ENCODE assay signal across 12 mouse cellular contexts in the genomic region with DNA sequence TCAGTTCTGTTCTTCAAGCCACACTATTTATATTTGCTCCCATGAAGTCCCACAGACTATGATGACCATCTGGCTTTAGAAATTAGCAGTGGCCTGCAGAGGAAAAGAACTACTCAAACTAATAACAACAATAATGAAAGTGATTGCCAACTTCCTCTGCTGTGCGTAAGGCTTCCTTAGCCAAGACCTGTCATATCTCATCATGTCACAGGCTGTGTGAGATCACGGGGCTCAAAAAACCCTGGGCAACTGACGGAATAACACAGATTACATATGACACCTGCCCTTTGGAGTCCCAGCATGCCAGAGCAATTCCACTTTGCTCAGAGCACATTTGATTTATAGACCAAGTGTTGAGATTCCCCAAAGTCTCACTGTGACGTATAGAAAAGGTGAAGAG.
DNase-seq lines count a peak whose midpoint lies in the region; ATAC-seq and TF ChIP-seq lines count a peak whose summit lies in the region.
"Had no signal": no experiment of that assay in that cellular context is flagged by ENCODE, and none has a peak within 500 bp of the region (broad histone marks: within the 10 kb centered on the region; RNA-seq: fewer than 3 reads in every experiment).

No protein-coding gene starts in this region.

- H3K27me3 ChIP-seq in heart, embryonic 14.5 days (ENCODE audit: control insufficient read depth, insufficient read depth, low read length) = no peaks in the 10 kb centered on the region
- H3K27me3 ChIP-seq in spleen, adult 2 months (ENCODE audit: control insufficient read depth, insufficient read depth, low read length) = no peaks in the 10 kb centered on the region
- H3K27me3 ChIP-seq in lung, embryonic 15.5 days = no peaks in the 10 kb centered on the region
- H3K27me3 ChIP-seq: liver, embryonic 15.5 days; midbrain, embryonic 15.5 days had no signal

- H3K9ac ChIP-seq in heart, embryonic 14.5 days (ENCODE audit: low read length) = no peak overlapping the region
- H3K9ac ChIP-seq in lung, embryonic 15.5 days = no peak overlapping the region
- H3K9ac ChIP-seq: liver, embryonic 15.5 days; midbrain, embryonic 15.5 days had no signal

- H3K36me3 ChIP-seq in heart, embryonic 14.5 days (ENCODE audit: control insufficient read depth, insufficient read depth, low read length) = no peaks in the 10 kb centered on the region
- no peaks in the 10 kb centered on the region for H3K36me3 ChIP-seq in spleen, adult 2 months (ENCODE audit: control insufficient read depth, insufficient read depth, low read length)
- no peaks in the 10 kb centered on the region for H3K36me3 ChIP-seq in lung, embryonic 15.5 days
- H3K36me3 ChIP-seq: liver, embryonic 15.5 days; midbrain, embryonic 15.5 days had no signal

- 34% methylated on average over 4 of the region's 4 CpGs for WGBS in heart, embryonic 14.5 days
- 41% methylated on average over 4 of the region's 4 CpGs for WGBS in spleen, adult 2 months
- WGBS in lung, embryonic 15.5 days = 36% methylated on average over 4 of the region's 4 CpGs

- no peaks in the 10 kb centered on the region for H3K9me3 ChIP-seq in heart, embryonic 14.5 days (ENCODE audit: control insufficient read depth, low read length)
- H3K9me3 ChIP-seq in lung, embryonic 15.5 days = no peaks in the 10 kb centered on the region
- H3K9me3 ChIP-seq: liver, embryonic 15.5 days; midbrain, embryonic 15.5 days had no signal

- H3K4me2 ChIP-seq in heart, embryonic 14.5 days (ENCODE audit: low read length) = peak overlapping the region; percentile 4; the same call in 1 of the 2 replicates
- no peak overlapping the region for H3K4me2 ChIP-seq in lung, embryonic 15.5 days
- H3K4me2 ChIP-seq: heart, embryonic 11.5 days; liver, embryonic 15.5 days; midbrain, embryonic 15.5 days had no signal

- no peak for TF ChIP-seq POLR2A in spleen, adult 2 months (IDR thresholded peaks at IDR 0.05; ENCODE audit: low read depth, low read length)

- no peak overlapping the region for H3K4me3 ChIP-seq in heart, embryonic 14.5 days (ENCODE audit: control insufficient read depth in 1 of 2, insufficient read depth in 1 of 2, low read depth in 1 of 2, low read length in 2 of 2)
- H3K4me3 ChIP-seq in spleen, adult 2 months (ENCODE audit: extremely low read depth, insufficient read depth, insufficient read length) = no peak overlapping the region
- H3K4me3 ChIP-seq in lung, embryonic 15.5 days = no peak overlapping the region
- H3K4me3 ChIP-seq: liver, embryonic 15.5 days; midbrain, embryonic 15.5 days had no signal

- no peak for DNase-seq in heart, adult 8-10 months (ENCODE audit: low spot score)
- no peak for DNase-seq in spleen, adult 2 months (ENCODE audit: low read depth in 1 of 2, low spot score in 2 of 2)
- DNase-seq in spleen, postnatal 36 days (ENCODE audit: low spot score in 2 of 2) = no peak
- DNase-seq in retina, postnatal 7 days (ENCODE audit: low read depth, low spot score) = peak; percentile 49
- no peak for DNase-seq in layer of hippocampus, adult 9-10 months (ENCODE audit: low spot score)
- no peak for DNase-seq in left cerebral cortex, adult 18-20 months (ENCODE audit: low spot score in 2 of 2)
- DNase-seq: kidney, postnatal 10 days had no signal

- no peak for ATAC-seq in heart, embryonic 14.5 days (ENCODE audit: insufficient number of reproducible peaks, insufficient read depth, low FRiP score, low read depth)
- peak; percentile 53; the same call in 1 of the 2 replicates for ATAC-seq in lung, embryonic 15.5 days (ENCODE audit: borderline replicate concordance, extremely low read depth, low FRiP score, low TSS enrichment)
- ATAC-seq: midbrain, embryonic 15.5 days had no signal

- H3K4me1 ChIP-seq in heart, embryonic 14.5 days (ENCODE audit: control insufficient read depth in 2 of 2, insufficient read depth in 2 of 2, low read length in 2 of 2) = peaks cover 38 to 62% of the 10 kb centered on the region in 2 experiments
- no peaks in the 10 kb centered on the region; the same call in 1 of the 2 replicates for H3K4me1 ChIP-seq in spleen, adult 2 months (ENCODE audit: control insufficient read depth, insufficient read depth, insufficient read length)
- peaks cover 76% of the 10 kb centered on the region for H3K4me1 ChIP-seq in lung, embryonic 15.5 days
- H3K4me1 ChIP-seq: midbrain, embryonic 15.5 days had no signal

- no peak for TF ChIP-seq CTCF in spleen, adult 2 months (IDR thresholded peaks at IDR 0.05; ENCODE audit: extremely low read depth, insufficient read depth, insufficient read length, insufficient replicate concordance)

- H3K27ac ChIP-seq in heart, embryonic 14.5 days (replicated peaks in 1 of 2; ENCODE audit: control insufficient read depth in 1 of 2, insufficient read depth in 1 of 2, low read depth in 2 of 2, low read length in 2 of 2) = peak overlapping the region in 1 of 2 experiments; percentile 31; a peak in 2 of 4 replicates
- H3K27ac ChIP-seq in spleen, adult 2 months (ENCODE audit: insufficient read depth, low read length) = peak overlapping the region; percentile 27
- no peak overlapping the region for H3K27ac ChIP-seq in lung, embryonic 15.5 days
- H3K27ac ChIP-seq: liver, embryonic 15.5 days; midbrain, embryonic 15.5 days had no signal
